26 mouse cellular contexts compared by ENCODE assay signal in genomic region chr4:123605309-123605708, GRCm38 (mm10).
A peak's percentile ranks its signal among the peaks of the same experiment; 100 is the strongest.
DNase-seq lines count a peak whose midpoint lies in the region; ATAC-seq lines count a peak whose summit lies in the region.
"Had no signal": no experiment of that assay in that cellular context is flagged by ENCODE, and none has a peak within 500 bp of the region (broad histone marks: within the 10 kb centered on the region; RNA-seq: fewer than 3 reads in every experiment).

No protein-coding gene starts in this region.

- H3K4me2 ChIP-seq in heart, embryonic 16.5 days (ENCODE audit: low read depth, low read length), result no peak overlapping the region
- H3K4me2 ChIP-seq in lung, embryonic 15.5 days, result peak overlapping the region; percentile 11; the same call in 1 of the 2 replicates
- H3K4me2 ChIP-seq: embryonic facial prominence, embryonic 13.5 days; kidney, embryonic 15.5 days; limb, embryonic 13.5 days; liver, embryonic 11.5 days; midbrain, embryonic 11.5 days; stomach, embryonic 15.5 days had no signal

- peak; percentile 50 for DNase-seq in heart, adult 11 months
- no peak for DNase-seq in heart, postnatal 14 days
- no peak for DNase-seq in heart, adult 8-10 months (ENCODE audit: low spot score)
- no peak for DNase-seq in lung, postnatal 25 days (ENCODE audit: low spot score)
- DNase-seq in fibroblast of lung, adult 2 months (ENCODE audit: low read depth), result peak; percentile 75
- DNase-seq in left cerebral cortex, postnatal 4 days, result no peak
- DNase-seq: adrenal gland, adult 2 months; adrenal gland, postnatal 36 days; cerebellum, adult 18-20 months; forebrain, postnatal 0 days; gastrocnemius, postnatal 10 days; kidney, adult 18-20 months; kidney, postnatal 25 days; right cerebral cortex, postnatal 25 days had no signal

- ATAC-seq in heart, embryonic 16.5 days (replicated peaks; ENCODE audit: extremely low read depth, insufficient read depth, low FRiP score), result peak; percentile 65
- ATAC-seq in lung, embryonic 15.5 days (ENCODE audit: borderline replicate concordance, extremely low read depth, low FRiP score, low TSS enrichment), result no peak
- ATAC-seq: activated CD4-positive, CD25-positive, alpha-beta regulatory T cell, adult 4 months; forebrain, postnatal 0 days had no signal

- WGBS in heart, embryonic 16.5 days, result 39% methylated on average over 1 of the region's 1 CpGs
- 70% methylated on average over 1 of the region's 1 CpGs for WGBS in lung, embryonic 15.5 days

- no peak overlapping the region for H3K9ac ChIP-seq in heart, embryonic 16.5 days (ENCODE audit: low read length)
- H3K9ac ChIP-seq in lung, embryonic 15.5 days, result no peak overlapping the region
- H3K9ac ChIP-seq: embryonic facial prominence, embryonic 13.5 days; forebrain, postnatal 0 days; kidney, embryonic 15.5 days; limb, embryonic 13.5 days; stomach, embryonic 15.5 days had no signal

- peaks cover 3% of the 10 kb centered on the region for H3K9me3 ChIP-seq in heart, embryonic 16.5 days (replicated peaks; ENCODE audit: control insufficient read depth, low read length)
- H3K9me3 ChIP-seq in lung, embryonic 15.5 days, result no peaks in the 10 kb centered on the region
- H3K9me3 ChIP-seq: embryonic facial prominence, embryonic 13.5 days; limb, embryonic 13.5 days; stomach, embryonic 15.5 days had no signal

- no peak overlapping the region for H3K4me3 ChIP-seq in heart, embryonic 16.5 days (ENCODE audit: low read length)
- no peak overlapping the region for H3K4me3 ChIP-seq in lung, embryonic 15.5 days
- H3K4me3 ChIP-seq: embryonic facial prominence, embryonic 13.5 days; kidney, embryonic 15.5 days; layer of hippocampus, adult 2 months; left cerebral cortex, adult 2 months; limb, embryonic 13.5 days; stomach, embryonic 15.5 days had no signal

- H3K27ac ChIP-seq in heart, embryonic 16.5 days (ENCODE audit: low read length), result no peak overlapping the region; the same call in 1 of the 2 replicates
- H3K27ac ChIP-seq in lung, embryonic 15.5 days, result no peak overlapping the region
- H3K27ac ChIP-seq: embryonic facial prominence, embryonic 13.5 days; kidney, embryonic 15.5 days; layer of hippocampus, adult 2 months; left cerebral cortex, adult 2 months; limb, embryonic 13.5 days; stomach, embryonic 15.5 days had no signal

- intact Hi-C loops in heart, postnatal 14 days (cut with DNase I), result loop anchor here (5.0 kb wide), 1 partner anchor 62 kb away; no protein-coding TSS in a partner anchor
- intact Hi-C loops in left cerebral cortex, postnatal 4 days (cut with DNase I), result no loop called here

- H3K4me1 ChIP-seq in heart, embryonic 16.5 days (ENCODE audit: control insufficient read depth, insufficient read depth, low read length), result peaks cover 14% of the 10 kb centered on the region
- peaks cover 39% of the 10 kb centered on the region for H3K4me1 ChIP-seq in lung, embryonic 15.5 days

- no peaks in the 10 kb centered on the region for H3K36me3 ChIP-seq in heart, embryonic 16.5 days (ENCODE audit: control insufficient read depth, insufficient read depth)
- H3K36me3 ChIP-seq in lung, embryonic 15.5 days, result peaks cover 11% of the 10 kb centered on the region; the same call in 1 of the 2 replicates
- H3K36me3 ChIP-seq: kidney, embryonic 15.5 days; limb, embryonic 13.5 days; stomach, embryonic 15.5 days had no signal

- no peaks in the 10 kb centered on the region for H3K27me3 ChIP-seq in heart, embryonic 16.5 days (ENCODE audit: control insufficient read depth, insufficient read depth, low read length)
- H3K27me3 ChIP-seq in lung, embryonic 15.5 days, result no peaks in the 10 kb centered on the region
- H3K27me3 ChIP-seq: CH12.LX; embryonic facial prominence, embryonic 13.5 days; kidney, embryonic 15.5 days; limb, embryonic 13.5 days; stomach, embryonic 15.5 days had no signal

Comparison
In these comparisons a context has a peak if more than half of its experiments do, and no peak if none do; other contexts are left out.
1. DNase-seq: peak in heart, adult 11 months (single experiment) and fibroblast of lung, adult 2 months (single experiment); none in heart, postnatal 14 days (0 of 2), heart, adult 8-10 months (single experiment), lung, postnatal 25 days (single experiment) and left cerebral cortex, postnatal 4 days (single experiment).